Mouse (Mus musculus) adrenal gland, adult 8-10 months (tissue): ENCODE measurements around the gene Pgm2. TPM values are rescaled to one million over a fixed set of nuclear protein-coding genes. Genes with fewer than 3 reads are reported as not detected.

Experiments
- DNase-seq: peaks from one replicate; pipeline ENCODE4 v3.0.0; 2022
- total RNA-seq, 4 experiments: library from RNA; stranded (reverse); gene quantifications; 2 replicates each; pipeline ENCODE4 v1.2.4; 2022

Gene Pgm2
- total RNA-seq, 4 experiments from 2014 or later = 14.6 to 27.4 (median 20.5) TPM

GRCm38 (mm10) chr5:64077353-64077752 lies 15.4 kb upstream of the Pgm2 start:
- no peak for DNase-seq

GRCm38 (mm10) chr5:64078740-64079461 lies 13.8 kb upstream of the Pgm2 start:
- DNase-seq = peak; percentile 59

- DNase-seq = no peak
Measured at GRCm38 (mm10) chr5:64079462-64079817, 13.3 kb upstream of the Pgm2 start.

- DNase-seq = no peak
Measured at GRCm38 (mm10) chr5:64083447-64084359, 9.0 kb upstream of the Pgm2 start.

- DNase-seq = no peak
Measured at GRCm38 (mm10) chr5:64085405-64085804, 7.3 kb upstream of the Pgm2 start.

GRCm38 (mm10) chr5:64088740-64089139 lies 4.0 kb upstream of the Pgm2 start:
- no peak for DNase-seq

- DNase-seq = peak; percentile 23
Measured at GRCm38 (mm10) chr5:64093349-64093871, 660 bp downstream of the Pgm2 start.

- no peak for DNase-seq
Measured at GRCm38 (mm10) chr5:64095342-64095993, 2.7 kb downstream of the Pgm2 start.

- DNase-seq = peak; percentile 39
Measured at GRCm38 (mm10) chr5:64101993-64102716, 9.4 kb downstream of the Pgm2 start.

GRCm38 (mm10) chr5:64102717-64103075 lies 9.9 kb downstream of the Pgm2 start:
- DNase-seq = no peak

GRCm38 (mm10) chr5:64107596-64108289 lies 15.0 kb downstream of the Pgm2 start:
- DNase-seq = no peak

GRCm38 (mm10) chr5:64109217-64109616 lies 16.5 kb downstream of the Pgm2 start:
- no peak for DNase-seq

- peak; percentile 83 for DNase-seq
Measured at GRCm38 (mm10) chr5:64112360-64112759, 19.6 kb downstream of the Pgm2 start.

GRCm38 (mm10) chr5:64114210-64114609 lies 21.5 kb downstream of the Pgm2 start:
- no peak for DNase-seq

GRCm38 (mm10) chr5:64117191-64117590 lies 24.4 kb downstream of the Pgm2 start:
- no peak for DNase-seq

- no peak for DNase-seq
Measured at GRCm38 (mm10) chr5:64125783-64126182, 33.0 kb downstream of the Pgm2 start.

GRCm38 (mm10) chr5:64131550-64131949 lies 38.8 kb downstream of the Pgm2 start:
- no peak for DNase-seq

GRCm38 (mm10) chr5:64133901-64134300 lies 41.2 kb downstream of the Pgm2 start:
- no peak for DNase-seq

- no peak for DNase-seq
Measured at GRCm38 (mm10) chr5:64136325-64136724, 43.6 kb downstream of the Pgm2 start.

GRCm38 (mm10) chr5:64140202-64140601 lies 47.5 kb downstream of the Pgm2 start:
- no peak for DNase-seq

- DNase-seq = no peak
Measured at GRCm38 (mm10) chr5:64144315-64144714, 51.6 kb downstream of the Pgm2 start.
